Mouse (Mus musculus) limb, embryonic 12.5 days (tissue): Measurements from ENCODE around the gene Pdzd2. TPM values are rescaled to one million over a fixed set of nuclear protein-coding genes. Genes with fewer than 3 reads are reported as not detected.

Source experiments
- ATAC-seq: fragments of 200-750 bp; cut with Nextera tagmentation; 2 replicates; pipeline ENCODE4 v1.8.0; 2017; ENCODE audit warnings: low read depth, moderate TSS enrichment; ENCODE audit not compliant: insufficient number of reproducible peaks, insufficient read depth, low FRiP score, low TSS enrichment
- H3K27ac ChIP-seq: fragments of 300-500 bp; sonication (generic); 2 replicates; pipeline ENCODE4 v1.5.1; 2016; ENCODE audit warnings: mild to moderate bottlenecking, moderate library complexity
- H3K27me3 ChIP-seq: fragments of 300-500 bp; sonication (generic); 2 replicates; pipeline ENCODE4 v1.6.1; 2016; ENCODE audit warnings: mild to moderate bottlenecking, moderate library complexity
- H3K36me3 ChIP-seq: fragments of 300-500 bp; sonication (generic); 2 replicates; pipeline ENCODE4 v1.6.1; 2016; ENCODE audit warnings: mild to moderate bottlenecking, moderate library complexity
- H3K4me1 ChIP-seq: fragments of 300-500 bp; sonication (generic); replicated peaks from 2 replicates; pipeline ENCODE4 v1.6.1; 2016
- H3K4me2 ChIP-seq: fragments of 300-500 bp; sonication (generic); 2 replicates; pipeline ENCODE4 v1.6.1; 2016; ENCODE audit warnings: mild to moderate bottlenecking, moderate library complexity
- H3K4me3 ChIP-seq: fragments of 300-500 bp; sonication (generic); replicated peaks from 2 replicates; pipeline ENCODE4 v1.5.1; 2016; ENCODE audit warnings: mild to moderate bottlenecking
- H3K9ac ChIP-seq: fragments of 300-500 bp; sonication (generic); replicated peaks from 2 replicates; pipeline ENCODE4 v1.6.1; 2016; ENCODE audit warnings: mild to moderate bottlenecking, moderate library complexity
- H3K9me3 ChIP-seq: fragments of 300-500 bp; sonication (generic); 2 replicates; pipeline ENCODE4 v1.6.1; 2016; ENCODE audit warnings: mild to moderate bottlenecking, moderate library complexity
- WGBS: fragments of 180-500 bp; shearing (Covaris S2); methylation state at CpG from one replicate; pipeline ENCODE4 v1.1.7; 2016; 5-methylcytosine and 5-hydroxymethylcytosine counted together
- polyA plus RNA-seq: library from polyadenylated mRNA; unstranded; fragments of >200 nt; fragmentation: Nextera tagmentation; extraction: Ambion mirVana; gene quantifications from 2 replicates; pipeline ENCODE4 v1.2.1, GENCODE M21; 2016

Gene Pdzd2
- polyA plus RNA-seq, 1 experiment from 2014 or later = 32.5 TPM

- Histone ChIP-seq H3K27me3 (no peaks in the 10 kb centered on the region), H3K9me3 (no peaks in the 10 kb centered on the region), H3K27ac (peak overlapping the region; percentile 50; the same call in 1 of the 2 replicates), H3K4me2 (no peak overlapping the region), H3K4me1 (peaks cover 40% of the 10 kb centered on the region), H3K36me3 (no peaks in the 10 kb centered on the region), H3K9ac (no peak overlapping the region), H3K4me3 (no peak overlapping the region)
- WGBS = 63% methylated on average over 5 of the region's 5 CpGs
- no peak for ATAC-seq
Measured at GRCm38 (mm10) chr15:12479326-12479725, 260.4 kb downstream of the Pdzd2 start.

GRCm38 (mm10) chr15:12473596-12473995 is 266.1 kb downstream of the Pdzd2 start:
- no peak for ATAC-seq
- WGBS = 86% methylated on average over 7 of the region's 7 CpGs
- Histone ChIP-seq H3K9me3 (no peaks in the 10 kb centered on the region), H3K4me1 (peaks cover 23% of the 10 kb centered on the region), H3K4me2 (no peak overlapping the region), H3K27ac (no peak overlapping the region), H3K36me3 (no peaks in the 10 kb centered on the region), H3K4me3 (no peak overlapping the region), H3K27me3 (no peaks in the 10 kb centered on the region; the same call in 1 of the 2 replicates), H3K9ac (no peak overlapping the region)

GRCm38 (mm10) chr15:12472646-12473045 is 267.1 kb downstream of the Pdzd2 start:
- H3K4me2 ChIP-seq = no peak overlapping the region
- peaks cover 18% of the 10 kb centered on the region for H3K4me1 ChIP-seq
- no peak for ATAC-seq

GRCm38 (mm10) chr15:12470900-12471838 is 268.6 kb downstream of the Pdzd2 start:
- ATAC-seq = no peak
- WGBS = 52% methylated on average over 15 of the region's 15 CpGs
- H3K27ac ChIP-seq = no peak overlapping the region

More at GRCm38 (mm10) chr15:12472646-12473045, 267.1 kb downstream of the Pdzd2 start:
- no peak overlapping the region for H3K9ac ChIP-seq
- H3K9me3 ChIP-seq = no peaks in the 10 kb centered on the region
- H3K36me3 ChIP-seq = no peaks in the 10 kb centered on the region
- H3K4me3 ChIP-seq = no peak overlapping the region
- 89% methylated on average over 4 of the region's 4 CpGs for WGBS
- H3K27ac ChIP-seq = no peak overlapping the region
- H3K27me3 ChIP-seq = no peaks in the 10 kb centered on the region; the same call in 1 of the 2 replicates

GRCm38 (mm10) chr15:12468625-12469024 is 271.1 kb downstream of the Pdzd2 start:
- H3K36me3 ChIP-seq = no peaks in the 10 kb centered on the region
- H3K9me3 ChIP-seq = no peaks in the 10 kb centered on the region
- no peaks in the 10 kb centered on the region; the same call in 1 of the 2 replicates for H3K27me3 ChIP-seq
- 96% methylated on average over 5 of the region's 5 CpGs for WGBS
- no peak for ATAC-seq
- no peak overlapping the region for H3K4me2 ChIP-seq
- no peak overlapping the region for H3K27ac ChIP-seq
- no peak overlapping the region for H3K4me3 ChIP-seq
- H3K9ac ChIP-seq = no peak overlapping the region
- H3K4me1 ChIP-seq = peaks cover 14% of the 10 kb centered on the region

More at GRCm38 (mm10) chr15:12470900-12471838, 268.6 kb downstream of the Pdzd2 start:
- no peak overlapping the region for H3K4me3 ChIP-seq
- H3K27me3 ChIP-seq = no peaks in the 10 kb centered on the region; the same call in 1 of the 2 replicates
- H3K9me3 ChIP-seq = no peaks in the 10 kb centered on the region
- no peak overlapping the region for H3K9ac ChIP-seq
- no peak overlapping the region for H3K4me2 ChIP-seq
- H3K36me3 ChIP-seq = no peaks in the 10 kb centered on the region
- peaks cover 11% of the 10 kb centered on the region for H3K4me1 ChIP-seq

GRCm38 (mm10) chr15:12465748-12466147 is 274.0 kb downstream of the Pdzd2 start:
- Histone ChIP-seq H3K4me3 (no peak overlapping the region), H3K9ac (no peak overlapping the region), H3K4me1 (peaks cover 4% of the 10 kb centered on the region), H3K27ac (no peak overlapping the region), H3K27me3 (no peaks in the 10 kb centered on the region), H3K4me2 (no peak overlapping the region), H3K9me3 (no peaks in the 10 kb centered on the region), H3K36me3 (no peaks in the 10 kb centered on the region)
- no peak for ATAC-seq
- 86% methylated on average over 8 of the region's 8 CpGs for WGBS

GRCm38 (mm10) chr15:12456808-12457207 is 282.9 kb downstream of the Pdzd2 start:
- no peak overlapping the region for H3K4me3 ChIP-seq
- no peaks in the 10 kb centered on the region for H3K9me3 ChIP-seq
- 0 out of 2 replicates have a peak, but pooled peaks cover 6% of the 10 kb centered on the region for H3K36me3 ChIP-seq
- no peak overlapping the region for H3K4me2 ChIP-seq
- 8% methylated on average over 7 of the region's 7 CpGs for WGBS
- ATAC-seq = no peak
- H3K27me3 ChIP-seq = no peaks in the 10 kb centered on the region
- peaks cover 24% of the 10 kb centered on the region for H3K4me1 ChIP-seq
- H3K9ac ChIP-seq = no peak overlapping the region
- H3K27ac ChIP-seq = peak overlapping the region; percentile 45; the same call in 1 of the 2 replicates

GRCm38 (mm10) chr15:12453343-12453742 is 286.4 kb downstream of the Pdzd2 start:
- no peaks in the 10 kb centered on the region for H3K27me3 ChIP-seq
- H3K9ac ChIP-seq = no peak overlapping the region
- no peak overlapping the region for H3K4me2 ChIP-seq
- ATAC-seq = no peak
- no peak overlapping the region for H3K27ac ChIP-seq
- H3K36me3 ChIP-seq = 0 out of 2 replicates have a peak, but pooled peaks cover 6% of the 10 kb centered on the region
- no peaks in the 10 kb centered on the region for H3K9me3 ChIP-seq
- no peak overlapping the region for H3K4me3 ChIP-seq
- H3K4me1 ChIP-seq = peaks cover 46% of the 10 kb centered on the region
- 98% methylated on average over 2 of the region's 2 CpGs for WGBS

GRCm38 (mm10) chr15:12452141-12452995 is 287.4 kb downstream of the Pdzd2 start:
- Histone ChIP-seq H3K4me2 (no peak overlapping the region), H3K27me3 (no peaks in the 10 kb centered on the region), H3K4me3 (no peak overlapping the region), H3K4me1 (peaks cover 46% of the 10 kb centered on the region), H3K9ac (no peak overlapping the region), H3K27ac (0 out of 2 replicates have a peak overlapping the region, but pooled peaks have one; percentile 30), H3K9me3 (no peaks in the 10 kb centered on the region), H3K36me3 (no peaks in the 10 kb centered on the region)
- 80% methylated on average over 6 of the region's 6 CpGs for WGBS
- ATAC-seq = no peak

- Histone ChIP-seq H3K9me3 (no peaks in the 10 kb centered on the region), H3K36me3 (no peaks in the 10 kb centered on the region), H3K27me3 (no peaks in the 10 kb centered on the region), H3K4me1 (peaks cover 43% of the 10 kb centered on the region), H3K9ac (no peak overlapping the region), H3K27ac (0 out of 2 replicates have a peak overlapping the region, but pooled peaks have one; percentile 30), H3K4me3 (no peak overlapping the region), H3K4me2 (no peak overlapping the region)
- 11% methylated on average over 4 of the region's 4 CpGs for WGBS
- no peak for ATAC-seq
Measured at GRCm38 (mm10) chr15:12451448-12451847, 288.3 kb downstream of the Pdzd2 start.

- 22% methylated on average over 6 of the region's 6 CpGs for WGBS
- Histone ChIP-seq H3K4me2 (no peak overlapping the region), H3K27me3 (no peaks in the 10 kb centered on the region), H3K4me3 (no peak overlapping the region), H3K36me3 (no peaks in the 10 kb centered on the region), H3K9me3 (no peaks in the 10 kb centered on the region), H3K9ac (no peak overlapping the region), H3K4me1 (peaks cover 40% of the 10 kb centered on the region), H3K27ac (0 out of 2 replicates have a peak overlapping the region, but pooled peaks have one; percentile 30)
- ATAC-seq = no peak
Measured at GRCm38 (mm10) chr15:12450790-12451189, 288.9 kb downstream of the Pdzd2 start.
